Mouse (Mus musculus) 3134 (cell line): ENCODE data around the gene Prr15l.

Experiments
- DNase-seq: peaks from one replicate; pipeline ENCODE4 v3.0.0-alpha.2; 2011; ENCODE audit warnings: low spot score; ENCODE audit not compliant: insufficient read length; ENCODE audit errors: extremely low read depth

Gene Prr15l

DNA sequence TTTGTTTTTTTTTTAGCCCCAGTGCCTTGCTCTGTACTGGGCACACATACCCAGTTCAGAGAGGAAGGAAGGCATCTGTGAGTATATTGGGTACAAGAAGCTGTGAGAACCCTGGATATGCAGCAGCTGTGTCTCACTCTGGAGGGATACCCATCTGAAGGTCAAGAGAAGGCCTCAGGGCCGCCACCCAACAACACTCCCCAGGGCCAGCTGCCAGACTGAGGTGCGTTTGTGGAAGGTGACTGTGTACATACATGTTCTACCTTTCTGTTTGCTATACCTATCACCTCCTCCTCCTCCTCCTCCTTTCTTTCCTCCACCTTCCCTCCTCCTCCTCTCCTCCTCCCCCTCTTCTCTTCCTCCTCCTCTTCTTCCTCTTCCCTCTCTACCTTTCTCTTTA is at the start of gene Prr15l:
Gene Prr15l, plus strand, starts transcription at position 17 of the 400 bp plus-strand sequence.
- no peak for DNase-seq

- no peak for DNase-seq
Observed at GRCm38 (mm10) chr11:96878715-96879114, 49.2 kb upstream of the Prr15l start.

- DNase-seq = no peak
Observed at GRCm38 (mm10) chr11:96879359-96879758, 48.5 kb upstream of the Prr15l start.

DNA sequence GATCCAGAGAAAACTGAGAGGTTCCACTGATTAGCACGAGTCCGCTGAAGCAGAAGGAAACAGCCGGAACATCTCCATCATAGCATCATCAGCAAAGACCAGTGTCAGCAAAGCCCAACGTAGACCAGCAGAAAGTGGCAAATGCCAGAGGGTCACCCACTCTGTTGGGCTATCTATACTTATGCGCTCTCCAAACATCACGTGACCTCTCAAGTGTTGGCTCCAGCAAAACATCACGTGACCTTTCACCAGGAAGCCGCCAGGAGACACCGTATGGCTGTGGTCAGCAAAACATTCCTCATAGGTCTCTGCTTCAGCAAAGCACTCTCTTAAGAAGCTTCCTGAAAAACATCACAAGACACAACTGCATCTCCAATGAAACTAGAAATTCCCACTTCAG is 47.6 kb upstream of the Prr15l start:
- no peak for DNase-seq

DNA sequence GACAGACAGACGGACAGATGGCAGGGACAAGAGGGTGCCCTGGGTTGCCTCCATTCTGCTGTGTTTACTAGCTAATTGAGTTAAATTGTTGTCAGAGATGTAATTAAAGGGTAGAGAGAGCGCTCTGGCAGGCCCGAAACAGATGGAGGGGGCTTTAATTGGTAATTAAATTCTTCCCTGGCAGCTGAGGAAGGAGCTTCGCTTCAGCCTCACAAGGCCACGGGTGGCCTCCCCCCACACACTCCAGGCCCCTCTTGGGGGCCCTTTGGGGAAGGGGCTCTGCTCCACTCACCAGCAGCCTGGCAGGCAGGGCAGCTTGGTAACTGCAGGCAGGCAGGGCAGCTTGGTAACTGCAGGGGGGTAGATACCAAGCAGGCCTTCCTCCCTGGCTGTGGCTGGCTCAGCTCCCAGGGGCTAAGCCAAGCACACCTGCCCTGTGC is 42.0 kb upstream of the Prr15l start:
- no peak for DNase-seq

GRCm38 (mm10) chr11:96886942-96887546 is 40.9 kb upstream of the Prr15l start:
- no peak for DNase-seq

GRCm38 (mm10) chr11:96891784-96892527 is 35.9 kb upstream of the Prr15l start:
- no peak for DNase-seq

GRCm38 (mm10) chr11:96893203-96893842 is 34.6 kb upstream of the Prr15l start:
- DNase-seq = no peak

DNA sequence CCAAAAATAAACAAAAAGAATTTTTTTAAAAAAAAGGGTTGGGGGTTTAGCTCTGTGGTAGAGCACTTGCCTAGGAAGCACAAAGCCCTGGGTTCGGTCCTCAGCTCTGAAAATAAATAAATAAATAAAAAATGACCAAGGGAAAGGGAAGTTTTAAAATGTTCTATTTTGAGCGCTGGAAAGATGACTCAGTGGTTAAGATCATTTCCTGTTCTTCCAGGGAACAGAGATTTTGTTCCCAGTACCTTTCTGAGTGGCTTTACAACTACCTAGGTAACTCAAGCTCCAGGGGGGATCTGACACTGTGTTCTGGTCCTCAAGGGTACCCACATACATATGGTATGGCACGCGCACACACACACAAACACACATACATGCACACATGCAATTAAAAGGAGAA is 32.0 kb upstream of the Prr15l start:
- no peak for DNase-seq

DNA sequence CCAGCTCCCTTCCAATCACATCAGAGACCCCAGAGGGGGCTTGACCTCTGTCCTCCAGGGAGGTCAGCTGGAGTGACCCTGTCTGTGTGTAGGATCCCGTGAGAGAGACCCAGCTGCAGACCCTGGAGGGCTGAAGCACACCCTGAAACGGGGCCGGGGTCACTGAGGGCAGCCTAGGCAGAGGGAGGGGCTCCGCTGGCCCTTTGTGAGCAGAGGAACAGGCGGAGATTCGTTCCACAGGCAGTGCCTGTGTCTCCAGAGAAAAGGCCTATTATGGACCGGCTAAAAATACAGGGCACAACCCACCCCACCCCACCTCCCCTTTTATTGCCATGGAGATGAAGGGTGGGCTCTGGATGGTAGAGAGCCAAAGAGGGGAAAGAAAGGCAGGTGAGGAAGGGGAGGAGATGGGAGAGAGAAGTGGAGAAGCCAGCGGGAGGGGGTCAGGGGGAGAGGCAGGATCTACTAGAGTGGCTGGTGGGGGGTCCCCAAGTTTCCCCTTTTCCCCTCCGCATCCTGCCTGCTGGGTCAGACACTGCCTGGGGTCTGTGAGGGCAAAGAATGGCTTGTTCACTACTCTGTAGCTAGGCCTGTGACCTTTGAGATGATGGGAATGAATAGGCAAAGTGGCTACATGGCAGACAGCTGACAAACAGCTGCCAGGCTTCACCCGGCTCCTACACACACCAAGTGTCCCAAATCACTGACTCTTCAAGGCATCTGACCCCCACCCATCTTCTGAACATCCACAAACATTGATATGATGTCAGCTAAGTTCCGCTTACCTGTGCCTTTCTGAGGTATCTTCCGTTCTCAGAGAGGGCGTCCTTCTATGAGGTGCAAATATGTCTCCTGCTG is 28.2 kb upstream of the Prr15l start:
- no peak for DNase-seq

DNA sequence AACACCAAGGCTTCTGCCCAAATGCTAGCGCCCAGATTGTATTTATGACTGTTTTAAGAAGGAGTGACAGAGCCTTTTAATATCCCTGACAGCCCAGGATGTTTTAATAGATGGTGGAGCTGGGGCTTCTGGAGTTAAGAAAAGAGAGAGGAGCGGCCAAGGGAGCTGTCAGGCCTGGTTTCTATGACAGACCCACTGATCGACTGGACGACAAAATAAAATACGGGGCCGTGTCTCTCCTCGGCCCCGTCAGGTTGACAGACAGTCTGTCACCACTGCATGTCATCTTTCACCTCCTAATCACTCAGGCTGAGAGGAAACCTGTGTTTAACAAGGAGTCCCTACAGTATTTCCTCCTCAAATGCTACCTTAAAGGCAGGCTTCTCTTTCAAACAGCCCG is 26.6 kb upstream of the Prr15l start:
- no peak for DNase-seq

DNA sequence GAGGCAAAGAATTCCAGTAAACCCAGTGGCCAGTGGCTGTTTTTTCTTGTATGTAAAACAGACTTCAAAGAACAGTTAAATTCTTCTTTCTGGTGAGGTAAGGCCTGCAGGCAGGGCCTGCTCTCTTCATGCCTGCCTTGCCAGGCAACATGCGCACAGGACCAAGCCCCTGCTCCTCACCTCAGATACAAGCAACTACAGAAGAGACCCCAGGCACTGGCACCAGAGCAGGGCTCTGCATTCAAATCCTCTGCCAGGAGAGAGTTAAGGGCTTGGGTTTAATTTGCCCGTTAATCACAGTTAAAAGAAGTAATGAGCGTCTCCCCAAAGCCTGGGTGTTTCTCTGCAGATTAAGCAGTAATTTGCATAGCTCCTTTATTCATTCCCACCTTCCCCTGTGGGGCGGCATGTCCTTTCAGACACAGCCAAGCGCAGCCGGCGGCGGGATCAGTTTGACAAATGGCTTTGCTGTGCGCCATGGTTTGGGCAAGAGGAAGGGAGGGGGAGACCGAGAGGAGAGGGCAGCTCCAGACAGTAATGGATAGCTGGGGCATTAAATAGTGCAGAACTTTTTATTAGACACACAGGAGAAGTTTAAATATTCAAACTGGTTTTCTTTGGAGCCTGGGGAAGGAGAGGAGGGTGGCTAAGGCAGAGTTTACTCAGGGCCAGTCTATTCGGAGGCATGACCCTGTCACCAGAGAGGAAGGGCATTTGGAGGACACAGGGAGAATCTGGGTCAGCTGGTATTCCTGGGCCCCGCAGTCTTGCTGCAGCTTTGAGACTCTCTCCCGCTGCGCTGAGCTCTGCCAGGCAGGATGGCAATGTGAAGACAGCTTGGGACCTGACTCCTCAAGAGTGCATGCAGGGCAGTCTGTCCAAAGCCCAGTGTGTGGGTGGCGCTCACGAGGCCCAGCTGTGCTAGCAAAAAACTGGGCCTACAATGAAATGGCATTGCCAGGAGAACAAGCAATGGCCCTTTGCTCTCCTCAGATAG is 25.0 kb upstream of the Prr15l start:
- DNase-seq = no peak

DNA sequence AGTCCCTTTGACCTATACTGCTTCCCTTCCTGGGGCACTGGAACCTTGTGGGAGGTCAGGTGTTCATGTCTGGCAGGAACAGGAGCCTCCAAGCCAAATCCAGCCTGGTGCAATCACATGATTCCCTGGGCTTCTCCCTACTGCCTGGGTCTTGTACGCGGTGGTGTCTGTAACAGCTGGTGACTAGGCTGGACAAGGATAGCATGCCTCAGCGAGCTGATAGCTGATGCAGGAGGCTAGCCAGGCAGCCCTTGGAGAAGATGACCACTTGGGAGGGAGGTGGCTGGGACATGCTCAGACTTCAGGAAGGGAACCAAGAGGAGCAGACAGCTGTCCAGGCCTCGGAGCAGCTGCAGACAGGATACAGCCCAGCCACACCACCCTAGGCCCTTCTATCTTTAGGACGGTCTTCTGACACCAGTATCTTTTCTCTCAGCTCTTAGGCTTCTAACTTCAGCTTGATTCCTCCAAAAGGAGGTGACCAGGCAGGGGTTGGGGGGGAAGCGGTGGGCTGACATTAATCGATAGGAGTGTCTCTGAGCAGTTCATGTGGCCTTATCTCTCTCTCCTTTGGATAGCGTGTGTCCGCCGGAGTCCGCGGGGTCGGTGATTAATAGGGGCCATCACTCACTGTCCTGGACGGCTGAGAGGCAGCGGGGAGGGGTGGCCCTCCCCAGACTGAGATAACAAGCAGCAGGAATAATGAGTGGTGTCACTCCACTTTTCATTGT is 21.3 kb upstream of the Prr15l start:
- DNase-seq = no peak

- no peak for DNase-seq
Observed at GRCm38 (mm10) chr11:96908594-96908993, 19.3 kb upstream of the Prr15l start.

- DNase-seq = peak; percentile 46
Observed at GRCm38 (mm10) chr11:96910003-96910402, 17.9 kb upstream of the Prr15l start.

DNA sequence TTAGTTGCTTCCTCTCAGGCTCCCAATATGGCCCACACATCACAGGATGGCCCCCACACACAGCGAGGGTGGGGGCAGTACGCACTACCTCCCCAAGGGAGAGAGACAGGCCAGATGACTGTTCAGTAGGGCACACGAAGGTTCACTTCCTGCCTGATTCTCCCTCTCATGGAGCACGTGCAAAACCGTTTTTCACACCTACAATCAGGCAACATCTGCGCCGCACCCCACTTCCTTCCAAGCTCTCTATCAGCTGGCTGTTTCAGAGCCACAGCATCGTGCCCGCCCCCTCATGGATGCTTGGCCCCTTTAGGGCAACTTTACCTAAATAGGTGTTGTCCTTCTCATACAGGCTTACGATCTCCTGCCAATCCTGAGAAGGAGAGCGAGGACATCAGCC is 15.2 kb upstream of the Prr15l start:
- DNase-seq = no peak

DNA sequence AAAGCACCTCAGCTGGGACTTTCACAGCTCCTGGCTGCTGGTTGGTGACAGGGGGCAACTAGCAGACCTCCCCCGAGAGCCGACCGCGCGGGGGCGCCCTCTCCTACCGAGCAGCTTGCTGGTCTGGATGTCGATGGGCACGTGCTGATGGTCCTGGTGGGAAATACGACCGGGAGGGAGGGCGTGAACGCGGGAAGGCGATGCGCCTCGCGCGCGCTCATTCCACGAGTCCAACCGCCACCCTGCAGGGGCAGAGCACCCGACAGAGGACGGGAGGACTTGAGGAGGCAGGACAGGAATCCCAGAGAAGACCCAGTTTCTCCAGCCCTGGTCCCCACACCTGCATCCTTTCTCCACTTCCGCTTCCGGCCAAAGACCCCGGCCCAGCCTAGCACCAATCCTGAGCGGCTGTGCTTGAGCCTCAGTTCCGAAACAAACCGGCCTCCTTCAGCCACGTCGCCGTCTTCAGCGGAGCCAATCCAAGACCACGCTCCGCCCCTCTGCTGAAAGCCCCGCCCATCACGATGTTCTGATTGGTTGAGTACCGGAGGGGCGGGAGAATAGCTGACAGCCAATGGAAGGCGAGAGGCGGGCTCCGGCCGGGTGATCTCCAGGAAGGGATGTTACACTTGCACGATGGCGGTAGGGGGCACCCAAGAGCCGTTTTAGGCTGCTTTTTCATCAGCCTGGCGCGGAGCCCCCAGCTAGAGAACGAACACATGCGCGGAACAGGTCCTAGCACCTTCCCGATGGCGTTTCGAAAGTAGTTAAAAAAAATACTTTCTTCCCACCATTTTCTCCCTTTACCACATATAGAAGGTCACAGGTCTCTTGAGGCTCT is 11.6 kb upstream of the Prr15l start, which contains the start of gene Cdk5rap3:
Gene Cdk5rap3, minus strand, starts transcription at position 453 of the 841 bp plus-strand sequence.
- peak; percentile 97 for DNase-seq

- no peak for DNase-seq
Observed at GRCm38 (mm10) chr11:96916885-96917396, 11.0 kb upstream of the Prr15l start.
